Mouse (Mus musculus): ENCODE measurements around the gene Abl1. TPM values are rescaled to one million over a fixed set of nuclear protein-coding genes. Genes with fewer than 3 reads are reported as not detected.

Gene Abl1
- polyA plus RNA-seq (2012; rRNA removed) = 61.4 and 68.6 TPM in 2 replicates

DNA sequence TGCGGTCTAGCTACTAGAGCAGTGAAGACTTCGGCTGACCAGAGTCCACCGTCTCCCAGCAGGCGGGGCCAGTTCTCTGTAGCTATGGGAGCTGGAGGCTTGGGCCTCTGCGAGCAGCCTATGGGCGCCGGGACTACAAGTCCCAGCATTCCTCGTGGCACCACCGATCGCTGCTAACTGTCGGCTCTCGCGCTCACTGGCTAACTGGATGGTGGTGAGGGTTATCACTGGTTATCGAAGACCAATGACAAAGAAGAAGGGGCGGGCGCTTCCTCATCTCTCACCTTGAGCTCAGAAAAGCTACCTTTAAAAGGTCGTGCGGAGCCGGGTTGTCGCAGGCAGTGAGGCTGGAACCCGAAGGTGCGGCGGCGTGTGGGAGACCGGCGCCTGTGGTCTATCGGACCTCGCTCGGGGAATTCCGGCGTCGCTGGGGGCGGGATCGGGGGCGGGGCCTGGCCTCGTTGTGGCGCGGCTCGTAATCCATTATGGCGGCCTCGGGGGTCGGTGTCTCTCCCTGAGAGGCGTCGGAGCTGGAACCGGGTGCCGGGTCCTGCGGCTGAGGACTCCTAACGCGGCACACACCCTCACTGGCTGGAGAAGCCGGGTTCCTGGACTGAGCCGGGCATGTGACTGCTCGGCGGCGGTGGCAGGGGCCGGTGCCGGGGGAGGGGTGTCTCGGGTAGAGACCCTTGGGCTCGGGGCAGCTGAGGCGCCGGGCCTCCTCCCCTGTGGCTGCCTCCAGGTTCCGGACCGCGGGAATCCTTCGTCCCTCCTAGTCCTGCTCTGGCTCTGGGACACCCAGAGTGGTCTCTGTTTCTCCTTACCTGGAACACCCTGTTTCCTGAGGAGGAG lies at the start of gene Abl1:
Abl1 (plus strand) TSS at position 303 of the 852 bp plus-strand sequence.
- peak; percentile 99 for DNase-seq (ENCODE audit: low read depth)
- TF ChIP-seq POLR2A (IDR thresholded peaks at IDR 0.05; ENCODE audit: borderline replicate concordance, extremely low read depth, insufficient read depth, insufficient read length, poor library complexity, severe bottlenecking) = peak; percentile 45; the same call in 1 of the 2 replicates
- 0 out of 2 replicates have a peak, but pooled peaks have one; percentile 18 for TF ChIP-seq CTCF (IDR thresholded peaks at IDR 0.05; ENCODE audit: borderline replicate concordance, extremely low read depth, insufficient read depth, insufficient read length)

- peak; percentile 29 for DNase-seq (ENCODE audit: low read depth)
- TF ChIP-seq CTCF (IDR thresholded peaks at IDR 0.05; ENCODE audit: borderline replicate concordance, extremely low read depth, insufficient read depth, insufficient read length) (no peak), POLR2A (IDR thresholded peaks at IDR 0.05; ENCODE audit: borderline replicate concordance, extremely low read depth, insufficient read depth, insufficient read length, poor library complexity, severe bottlenecking) (no peak)
Measured at GRCm38 (mm10) chr2:31638581-31639465, 49.4 kb upstream of the Abl1 start.

GRCm38 (mm10) chr2:31639466-31639760 lies 48.8 kb upstream of the Abl1 start:
- no peak for TF ChIP-seq CTCF (IDR thresholded peaks at IDR 0.05; ENCODE audit: borderline replicate concordance, extremely low read depth, insufficient read depth, insufficient read length)
- no peak for TF ChIP-seq POLR2A (IDR thresholded peaks at IDR 0.05; ENCODE audit: borderline replicate concordance, extremely low read depth, insufficient read depth, insufficient read length, poor library complexity, severe bottlenecking)
- DNase-seq (ENCODE audit: low read depth) = peak; percentile 73

- no peak for TF ChIP-seq CTCF (IDR thresholded peaks at IDR 0.05; ENCODE audit: borderline replicate concordance, extremely low read depth, insufficient read depth, insufficient read length)
- no peak for TF ChIP-seq POLR2A (IDR thresholded peaks at IDR 0.05; ENCODE audit: borderline replicate concordance, extremely low read depth, insufficient read depth, insufficient read length, poor library complexity, severe bottlenecking)
Measured at GRCm38 (mm10) chr2:31639901-31640608, 48.1 kb upstream of the Abl1 start, which contains the start of gene Prdm12. Prdm12 (plus strand) TSS chr2:31640037.

DNA sequence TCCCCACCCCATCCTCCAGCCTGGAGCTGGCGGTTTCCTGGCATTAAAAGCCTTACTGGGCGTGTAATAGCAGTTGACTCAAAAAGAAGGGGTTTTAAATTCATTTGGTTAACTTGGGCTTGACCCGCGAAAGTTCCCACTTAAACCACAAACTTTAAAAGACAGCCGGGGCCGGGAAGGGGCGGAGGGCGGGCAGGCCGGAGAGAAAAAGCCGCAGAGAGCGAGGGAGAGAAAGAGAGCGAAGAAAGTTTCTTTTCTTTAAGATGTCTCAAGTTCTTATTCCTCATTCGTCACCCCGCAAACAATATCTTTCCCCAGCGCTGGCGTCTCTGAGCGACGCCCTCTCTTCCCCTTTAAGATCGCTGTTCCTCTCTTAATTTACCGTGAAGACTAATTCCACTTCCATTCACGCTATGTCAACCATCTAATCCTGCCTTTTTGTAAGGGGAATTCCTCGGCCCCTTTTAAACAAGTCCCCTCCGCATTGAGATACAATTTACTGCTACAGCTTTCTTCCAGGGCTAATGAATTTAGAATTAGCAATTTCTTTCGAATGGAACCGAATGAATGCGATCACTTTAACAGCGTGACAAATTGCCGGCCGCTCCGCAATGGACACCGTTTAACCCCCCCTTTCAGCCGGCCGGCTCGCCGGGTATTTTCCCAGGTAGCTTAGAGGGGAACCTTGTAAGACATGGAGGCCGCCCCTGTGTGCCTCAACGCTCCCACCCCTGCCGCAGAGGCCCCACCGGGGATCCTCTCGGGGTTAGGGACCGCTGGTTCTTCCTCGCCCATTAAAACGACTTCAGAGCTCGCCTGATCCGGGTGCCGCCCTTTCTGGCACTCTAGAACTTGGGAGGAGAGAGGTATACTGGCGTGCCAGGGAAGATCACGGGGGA lies 47.3 kb upstream of the Abl1 start:
- DNase-seq (ENCODE audit: low read depth) = peak; percentile 90
- TF ChIP-seq CTCF (IDR thresholded peaks at IDR 0.05; ENCODE audit: borderline replicate concordance, extremely low read depth, insufficient read depth, insufficient read length) (no peak), POLR2A (IDR thresholded peaks at IDR 0.05; ENCODE audit: borderline replicate concordance, extremely low read depth, insufficient read depth, insufficient read length, poor library complexity, severe bottlenecking) (no peak)

More at GRCm38 (mm10) chr2:31639901-31640608, 48.1 kb upstream of the Abl1 start, which contains the start of gene Prdm12:
- DNase-seq (ENCODE audit: low read depth) = peak; percentile 6

- no peak for TF ChIP-seq POLR2A (IDR thresholded peaks at IDR 0.05; ENCODE audit: borderline replicate concordance, extremely low read depth, insufficient read depth, insufficient read length, poor library complexity, severe bottlenecking)
- no peak for TF ChIP-seq CTCF (IDR thresholded peaks at IDR 0.05; ENCODE audit: borderline replicate concordance, extremely low read depth, insufficient read depth, insufficient read length)
- no peak for DNase-seq (ENCODE audit: low read depth)
Measured at GRCm38 (mm10) chr2:31641508-31641830, 46.7 kb upstream of the Abl1 start.

- TF ChIP-seq CTCF (IDR thresholded peaks at IDR 0.05; ENCODE audit: borderline replicate concordance, extremely low read depth, insufficient read depth, insufficient read length) = no peak
- no peak for TF ChIP-seq POLR2A (IDR thresholded peaks at IDR 0.05; ENCODE audit: borderline replicate concordance, extremely low read depth, insufficient read depth, insufficient read length, poor library complexity, severe bottlenecking)
- peak; percentile 3 for DNase-seq (ENCODE audit: low read depth)
Measured at GRCm38 (mm10) chr2:31641929-31642328, 46.2 kb upstream of the Abl1 start.

- TF ChIP-seq POLR2A (IDR thresholded peaks at IDR 0.05; ENCODE audit: borderline replicate concordance, extremely low read depth, insufficient read depth, insufficient read length, poor library complexity, severe bottlenecking) (no peak), CTCF (IDR thresholded peaks at IDR 0.05; ENCODE audit: borderline replicate concordance, extremely low read depth, insufficient read depth, insufficient read length) (no peak)
- DNase-seq (ENCODE audit: low read depth) = peak; percentile 83
Measured at GRCm38 (mm10) chr2:31653971-31654853, 34.0 kb upstream of the Abl1 start.

DNA sequence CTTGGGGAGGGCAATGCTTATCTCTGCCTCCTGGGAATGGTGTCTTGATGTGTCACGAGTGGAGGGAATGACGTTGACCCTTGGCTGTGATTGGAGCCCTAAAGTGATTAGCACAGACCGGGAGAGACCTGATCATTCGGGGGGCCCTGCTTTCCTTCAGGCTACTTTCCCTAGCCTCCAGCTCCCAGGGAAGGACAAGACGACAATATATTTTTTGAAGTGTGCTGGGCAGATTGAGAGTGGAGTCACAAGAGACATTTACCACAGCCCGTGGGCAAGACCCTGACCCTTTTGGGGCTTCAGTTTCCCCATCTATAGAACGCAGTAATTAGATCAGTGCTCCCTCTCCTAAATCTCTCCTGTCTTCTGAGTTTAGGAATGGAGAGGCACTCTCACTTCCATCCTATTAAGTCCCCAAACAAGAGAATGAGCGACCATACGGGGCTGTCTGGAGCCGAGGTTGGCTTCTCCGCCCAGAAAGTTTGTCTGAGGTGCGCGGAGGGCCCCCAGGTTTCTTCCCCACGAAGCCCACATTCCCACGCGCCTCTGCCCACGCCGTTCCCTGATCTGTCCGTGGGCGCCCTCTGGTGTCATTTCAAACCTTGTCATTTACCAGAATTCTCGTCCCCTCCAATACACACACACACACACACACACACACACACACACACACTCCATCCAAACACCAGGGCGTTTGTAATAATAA lies 33.2 kb upstream of the Abl1 start:
- peak; percentile 61 for TF ChIP-seq CTCF (IDR thresholded peaks at IDR 0.05; ENCODE audit: borderline replicate concordance, extremely low read depth, insufficient read depth, insufficient read length)
- no peak for TF ChIP-seq POLR2A (IDR thresholded peaks at IDR 0.05; ENCODE audit: borderline replicate concordance, extremely low read depth, insufficient read depth, insufficient read length, poor library complexity, severe bottlenecking)
- DNase-seq (ENCODE audit: low read depth) = peak; percentile 63

All from brain, embryonic 14.5 days (tissue).